Mouse (Mus musculus): ENCODE data around the gene Shd.

Gene Shd

GRCm38 (mm10) chr17:56024476-56024875 is 54.2 kb downstream of the Shd start:
- DNase-seq (ENCODE audit: extremely low spot score, low read depth, low spot score) = no peak

- no peak for DNase-seq (ENCODE audit: extremely low spot score, low read depth, low spot score)
Measured at GRCm38 (mm10) chr17:56024931-56025330, 54.7 kb downstream of the Shd start.

Data from hindlimb bud, embryonic 11.5 days (tissue).